Mouse (Mus musculus): Measurements from ENCODE around the gene E130309D02Rik.

- TF ChIP-seq CTCF (IDR thresholded peaks at IDR 0.05; ENCODE audit: extremely low read depth, insufficient read length, insufficient replicate concordance, low read depth, low read length) (no peak), POLR2A (IDR thresholded peaks at IDR 0.05; ENCODE audit: low read depth, low read length) (no peak)
Observed at GRCm38 (mm10) chr5:143309916-143310315, 5.2 kb downstream of the E130309D02Rik start.
